Mouse (Mus musculus) liver, adult 2 months (tissue): ENCODE measurements around the gene Zfp62.

Source experiments
- CTCF ChIP-seq: fragments of 200-500 bp; IDR thresholded peaks from 2 replicates; pipeline ENCODE4 v1.5.1; 2011; ENCODE audit warnings: low read depth, low read length, control low read depth
- POLR2A ChIP-seq: fragments of 200-500 bp; IDR thresholded peaks from 2 replicates; pipeline ENCODE4 v1.6.1; 2011; ENCODE audit warnings: low read length, control low read depth; ENCODE audit not compliant: insufficient read depth; ENCODE audit errors: extremely low read depth

DNA sequence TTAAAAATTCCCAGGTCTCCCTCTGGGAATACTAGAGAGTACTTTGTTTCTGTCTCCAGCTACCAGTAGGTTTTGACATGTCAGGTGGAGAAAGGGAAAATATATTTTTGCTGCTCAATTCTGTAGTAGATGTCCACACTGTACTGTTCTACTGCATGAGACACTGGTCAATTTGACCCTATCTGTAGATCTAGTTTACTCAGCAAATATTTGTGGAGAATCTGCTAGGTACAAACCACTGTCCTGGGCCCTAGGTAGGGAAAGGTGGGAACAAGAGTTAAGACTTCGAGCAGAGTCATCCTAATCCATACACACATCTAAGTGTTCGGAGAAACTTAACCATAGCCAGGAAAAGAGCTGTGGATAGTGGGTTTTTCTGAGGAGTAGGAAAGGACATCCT is 16.2 kb downstream of the Zfp62 start:
- TF ChIP-seq CTCF (no peak), POLR2A (no peak)
